ENCODE assay signal across 1 mouse cellular context in the genomic region with DNA sequence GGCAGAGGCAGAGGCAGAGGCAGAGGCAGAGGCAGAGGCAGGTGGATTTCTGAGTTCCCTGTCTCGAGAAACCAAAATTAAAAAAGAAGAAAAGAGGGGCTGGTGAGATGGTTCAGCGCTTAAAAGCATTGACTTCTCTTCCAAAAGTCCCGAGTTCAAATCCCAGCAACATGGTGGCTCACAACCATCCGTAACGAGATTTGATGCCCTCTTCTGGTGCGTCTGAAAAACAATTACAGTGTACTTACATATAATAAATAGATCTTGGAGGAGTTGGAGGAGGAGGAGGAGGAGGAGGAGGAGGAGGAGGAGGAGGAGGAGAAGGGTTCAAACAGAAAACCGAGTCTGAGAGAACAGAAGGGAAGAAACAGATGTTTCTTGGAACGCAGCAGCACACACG.
TF ChIP-seq lines count a peak whose summit lies in the region.

No protein-coding gene starts in this region.

TF ChIP-seq in MEL, 35 proteins besides CTCF, POLR2A, EP300 and RAD21:
- peak; percentile 28; the same call in 1 of the 2 replicates for TF ChIP-seq SMC3 (IDR thresholded peaks at IDR 0.05; ENCODE audit: low read depth, low read length)
- peak; percentile 31; the same call in 1 of the 2 replicates for TF ChIP-seq MAZ (IDR thresholded peaks at IDR 0.05; ENCODE audit: low read depth, low read length)
- TF ChIP-seq CHD2 (IDR thresholded peaks at IDR 0.05; ENCODE audit: low read length): no peak
TF ChIP-seq in MEL: peak in this region for 2.
